13 mouse cellular contexts compared by ENCODE assay signal in genomic region chr6:94635343-94635742, GRCm38 (mm10).
DNase-seq lines count a peak whose midpoint lies in the region; ATAC-seq lines count a peak whose summit lies in the region.
"Had no signal": no experiment of that assay in that cellular context is flagged by ENCODE, and none has a peak within 500 bp of the region (broad histone marks: within the 10 kb centered on the region; RNA-seq: fewer than 3 reads in every experiment).

No protein-coding gene starts in this region.

- no peak for DNase-seq in midbrain, embryonic 10.5 days (ENCODE audit: low spot score)
- DNase-seq in ES-CJ7 (ENCODE audit: low read depth, low spot score) = peak; percentile 51
- peak; percentile 67 for DNase-seq in brain, adult 2 months (ENCODE audit: low read depth, low spot score)
- no peak for DNase-seq in spleen, adult 18-20 months
- DNase-seq in adrenal gland, postnatal 10 days = no peak
- no peak for DNase-seq in thymus, postnatal 36 days
- DNase-seq: cerebellum, postnatal 25 days; heart, adult 18-20 months; kidney, adult 9 months had no signal

- H3K9ac ChIP-seq in midbrain, embryonic 13.5 days (replicated peaks) = no peak overlapping the region
- H3K9ac ChIP-seq: liver, embryonic 15.5 days had no signal

- peaks cover 65% of the 10 kb centered on the region for H3K4me1 ChIP-seq in midbrain, embryonic 10.5 days
- H3K4me1 ChIP-seq in midbrain, embryonic 13.5 days (replicated peaks) = peaks cover 56% of the 10 kb centered on the region

- no peak for ATAC-seq in midbrain, embryonic 13.5 days
- peak; percentile 30 for ATAC-seq in inflammation-experienced regulatory T-cells, adult 6 months

- no peak overlapping the region for H3K4me3 ChIP-seq in midbrain, embryonic 10.5 days
- H3K4me3 ChIP-seq in midbrain, embryonic 13.5 days (replicated peaks) = no peak overlapping the region
- H3K4me3 ChIP-seq: liver, embryonic 15.5 days had no signal

- no peaks in the 10 kb centered on the region for H3K27me3 ChIP-seq in midbrain, embryonic 10.5 days (ENCODE audit: low read depth, poor library complexity, severe bottlenecking)
- H3K27me3 ChIP-seq in midbrain, embryonic 13.5 days = no peaks in the 10 kb centered on the region
- H3K27me3 ChIP-seq: liver, embryonic 15.5 days had no signal

- no peaks in the 10 kb centered on the region for H3K36me3 ChIP-seq in midbrain, embryonic 10.5 days
- H3K36me3 ChIP-seq in midbrain, embryonic 13.5 days = no peaks in the 10 kb centered on the region
- H3K36me3 ChIP-seq: liver, embryonic 15.5 days had no signal

- H3K27ac ChIP-seq in midbrain, embryonic 10.5 days (replicated peaks) = peak overlapping the region; percentile 71
- no peak overlapping the region for H3K27ac ChIP-seq in midbrain, embryonic 13.5 days
- H3K27ac ChIP-seq: liver, embryonic 15.5 days had no signal

- 42% methylated on average over 1 of the region's 1 CpGs for WGBS in midbrain, embryonic 10.5 days
- WGBS in midbrain, embryonic 13.5 days = 7% methylated on average over 1 of the region's 1 CpGs

- no peak overlapping the region for H3K4me2 ChIP-seq in midbrain, embryonic 13.5 days (replicated peaks)
- H3K4me2 ChIP-seq: liver, embryonic 15.5 days had no signal

- H3K9me3 ChIP-seq in midbrain, embryonic 10.5 days (replicated peaks) = no peaks in the 10 kb centered on the region
- no peaks in the 10 kb centered on the region for H3K9me3 ChIP-seq in midbrain, embryonic 13.5 days
- H3K9me3 ChIP-seq: G1E; liver, embryonic 15.5 days had no signal

Comparison
In these comparisons a context has a peak if more than half of its experiments do, and no peak if none do; other contexts are left out.
1. DNase-seq: peak in ES-CJ7 (single experiment) and brain, adult 2 months (single experiment); none in midbrain, embryonic 10.5 days (single experiment), spleen, adult 18-20 months (0 of 2), adrenal gland, postnatal 10 days (single experiment) and thymus, postnatal 36 days (0 of 2).